Mouse (Mus musculus) splenic B cell, adult 2 months (primary cell): Measurements from ENCODE around the gene Safb2.
A peak's percentile ranks its signal among the peaks of the same experiment; 100 is the strongest.

Experiments
- DNase-seq: peaks from one replicate; pipeline ENCODE4 v3.0.0-alpha.2; 2011; ENCODE audit warnings: low read depth, low spot score
- H3K27me3 ChIP-seq: 2 replicates; pipeline ENCODE4 v1.6.1; 2012; ENCODE audit warnings: mild to moderate bottlenecking, low read length, moderate library complexity, mixed read lengths; ENCODE audit not compliant: control insufficient read depth, poor library complexity, insufficient read depth, severe bottlenecking
- H3K36me3 ChIP-seq: 2 replicates; pipeline ENCODE4 v1.6.1; 2012; ENCODE audit warnings: mild to moderate bottlenecking, low read length, moderate library complexity, mixed read lengths; ENCODE audit not compliant: control insufficient read depth, poor library complexity, insufficient read depth, severe bottlenecking

Safb2 gene

DNA sequence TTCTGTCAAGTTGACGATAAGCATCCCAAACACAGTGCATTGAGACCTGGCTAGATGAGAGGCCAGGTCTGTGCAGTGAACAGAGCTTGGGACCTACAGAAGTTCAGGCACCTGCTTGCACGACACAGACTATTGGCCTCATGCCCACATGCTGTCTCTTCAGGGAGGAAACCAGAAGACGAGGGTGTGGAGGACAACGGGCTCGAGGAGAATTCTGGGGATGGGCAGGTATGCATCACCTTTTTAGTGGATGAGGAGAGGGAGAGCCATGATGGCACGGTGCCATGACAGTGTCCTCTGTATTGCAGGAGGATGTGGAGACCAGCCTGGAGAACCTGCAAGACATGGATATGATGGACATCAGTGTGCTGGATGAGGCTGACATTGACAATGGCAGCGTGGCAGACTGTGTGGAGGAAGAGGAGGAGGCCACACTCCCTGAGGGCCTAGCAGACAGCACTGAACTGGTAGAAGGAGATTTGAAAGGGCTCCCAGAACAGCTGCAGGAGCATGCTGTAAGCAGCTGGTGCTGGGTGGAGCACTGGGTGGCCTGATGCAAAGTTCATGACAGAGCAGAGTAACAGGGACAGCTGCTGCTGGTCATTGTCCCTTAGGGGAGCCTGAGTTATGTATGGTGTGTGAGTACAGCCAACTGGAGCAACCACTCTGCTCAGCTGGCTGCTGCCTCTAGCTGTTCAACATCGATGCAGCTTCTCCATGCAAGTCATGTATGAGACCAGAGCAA lies 9.3 kb upstream of the Safb2 start:
- no peak for DNase-seq
- H3K36me3 ChIP-seq = peaks cover 14% of the 10 kb centered on the region
- H3K27me3 ChIP-seq = no peaks in the 10 kb centered on the region

DNA sequence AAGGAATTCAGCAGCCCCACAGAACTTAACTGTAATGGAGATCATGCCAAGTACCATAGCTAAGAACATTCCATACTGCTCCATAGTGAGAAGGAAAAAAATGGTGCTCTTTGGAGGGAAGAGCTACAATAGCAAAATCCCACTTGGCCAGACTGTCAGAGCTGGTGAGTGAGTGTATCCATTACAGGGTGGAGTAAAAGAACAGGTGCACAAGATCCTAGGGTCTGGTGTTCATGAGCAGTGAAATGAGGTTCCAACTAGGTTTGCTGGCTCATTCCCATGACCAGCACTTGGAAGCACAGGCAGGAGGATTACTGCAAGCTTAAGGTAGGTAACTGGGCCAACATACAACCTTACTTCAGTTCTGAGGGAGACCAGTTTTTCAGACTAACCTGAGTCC lies 8.2 kb upstream of the Safb2 start:
- Histone ChIP-seq H3K36me3 (peaks cover 12% of the 10 kb centered on the region), H3K27me3 (no peaks in the 10 kb centered on the region)
- DNase-seq = no peak

DNA sequence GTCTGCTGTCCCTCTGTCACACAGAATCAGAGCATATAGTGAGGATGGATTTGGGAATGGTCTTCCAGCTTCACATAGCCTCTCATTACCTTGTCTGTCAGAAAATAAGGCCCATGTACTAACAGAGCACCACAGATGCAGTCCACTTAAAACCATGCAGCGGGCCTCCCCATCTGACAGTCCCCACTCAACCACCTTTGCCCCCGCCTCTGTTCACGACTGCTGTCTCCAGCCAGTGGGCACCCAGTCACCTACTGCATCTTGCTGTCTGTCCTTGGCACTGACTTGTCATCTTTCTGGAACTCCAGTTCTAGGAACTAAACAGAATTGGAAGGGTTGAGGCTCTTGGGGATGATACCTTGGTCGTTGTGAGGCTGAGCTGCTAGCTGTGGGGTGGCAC lies 4.5 kb upstream of the Safb2 start:
- Histone ChIP-seq H3K36me3 (peaks cover 10% of the 10 kb centered on the region), H3K27me3 (no peaks in the 10 kb centered on the region)
- DNase-seq = no peak

DNA sequence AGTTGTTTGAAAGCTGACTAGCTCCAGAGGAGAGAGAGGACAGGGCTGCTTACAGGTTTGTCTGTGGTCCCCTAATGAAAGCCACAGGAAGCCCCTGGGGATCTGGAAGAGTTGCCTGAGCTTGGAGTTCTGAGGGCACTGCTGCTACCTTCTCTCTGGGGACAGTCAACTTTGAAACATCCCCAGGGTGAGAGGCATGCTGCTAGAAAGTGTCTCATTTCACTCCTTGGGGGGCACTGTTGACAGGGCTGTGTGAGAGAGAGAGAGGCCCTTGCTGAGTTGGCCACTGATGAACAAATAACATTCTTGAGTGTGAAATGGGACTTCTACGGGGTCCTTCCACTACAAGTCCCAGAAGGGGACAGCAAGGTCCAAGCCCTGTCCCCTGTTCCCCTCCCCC lies 3.4 kb upstream of the Safb2 start:
- no peak for DNase-seq
- H3K36me3 ChIP-seq = peaks cover 8% of the 10 kb centered on the region
- no peaks in the 10 kb centered on the region for H3K27me3 ChIP-seq

DNA sequence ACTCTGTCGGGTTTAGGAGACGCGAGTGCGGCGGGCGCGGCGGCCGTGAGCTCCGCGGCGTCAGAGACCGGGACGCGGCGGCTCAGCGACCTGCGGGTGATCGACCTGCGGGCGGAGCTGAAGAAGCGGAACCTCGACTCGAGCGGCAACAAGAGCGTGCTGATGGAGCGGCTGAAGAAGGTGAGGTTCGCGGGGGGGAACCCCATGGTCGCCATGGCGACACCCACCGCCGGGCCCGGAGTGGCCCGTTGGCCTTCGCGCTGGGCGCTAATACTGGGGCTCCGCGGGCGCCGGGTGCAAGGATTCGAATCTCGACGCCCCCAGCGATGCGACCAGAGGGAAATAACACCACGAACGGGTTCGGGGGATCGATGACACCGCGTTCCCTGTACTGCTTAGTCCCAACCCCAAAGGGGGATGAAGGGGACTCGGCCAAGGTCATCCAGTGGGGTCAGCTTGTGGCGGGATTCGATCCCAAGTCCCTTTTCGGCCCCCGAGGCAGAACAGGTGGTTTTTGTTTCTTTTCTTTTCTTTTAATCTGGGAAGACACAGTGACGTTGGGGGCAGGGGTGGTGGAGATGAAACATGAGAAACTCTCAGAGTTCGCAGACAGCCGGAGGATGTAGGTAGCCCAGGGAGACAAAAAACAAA lies 911 bp upstream of the Safb2 start:
- Histone ChIP-seq H3K36me3 (peaks cover 7% of the 10 kb centered on the region), H3K27me3 (no peaks in the 10 kb centered on the region)
- peak; percentile 80 for DNase-seq

DNA sequence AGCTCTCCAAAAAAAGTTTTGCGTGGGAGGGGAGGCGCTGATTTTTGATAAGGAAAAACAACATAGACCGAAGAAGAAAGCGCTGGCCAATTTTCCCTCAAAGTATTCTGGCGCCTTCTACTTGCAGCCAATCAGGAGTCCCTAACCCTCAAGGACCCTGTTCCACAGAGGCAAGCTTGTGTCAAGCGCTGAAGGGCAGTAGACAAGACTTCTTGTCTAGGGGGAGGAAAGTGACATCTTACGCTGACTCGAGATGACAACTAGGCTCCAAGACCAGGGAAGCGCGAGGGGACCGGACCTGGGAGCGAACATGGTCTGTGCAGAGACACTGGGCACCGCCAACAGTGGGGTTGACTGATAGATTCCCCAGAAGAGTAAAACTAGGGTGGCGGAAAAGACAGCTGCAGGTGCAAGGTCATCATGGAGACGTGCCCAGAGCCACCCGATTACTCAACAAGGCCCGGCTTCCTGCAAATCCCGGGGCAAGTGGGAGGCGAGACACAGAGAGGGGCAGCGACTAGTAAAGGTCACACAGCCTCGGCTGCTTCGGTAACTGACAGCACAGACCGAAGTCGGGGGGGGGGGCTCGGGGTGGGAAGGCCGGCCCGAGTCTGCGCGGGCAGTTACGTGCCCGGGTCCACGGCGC lies 651 bp downstream of the Safb2 start:
- peaks cover 4% of the 10 kb centered on the region for H3K36me3 ChIP-seq
- DNase-seq = no peak

DNA sequence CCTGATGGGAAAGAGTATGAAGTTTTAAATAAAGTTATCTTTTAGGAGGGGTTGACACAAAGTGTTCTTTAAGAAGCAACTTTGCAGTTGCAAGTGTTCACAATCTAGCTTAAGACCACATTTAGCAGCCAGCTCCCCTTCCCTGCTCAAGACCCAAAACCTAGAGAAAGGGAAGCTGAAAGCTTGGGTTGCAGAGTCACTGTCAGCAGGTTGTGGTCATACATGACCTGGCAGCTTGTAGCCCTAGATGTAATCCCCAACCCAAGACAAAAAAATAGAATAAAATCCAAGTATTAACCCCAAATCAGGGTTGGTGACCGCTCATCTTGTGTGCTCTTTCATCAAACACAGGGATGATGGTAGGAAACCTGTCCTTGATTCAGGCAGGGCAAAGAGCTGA lies 1.3 kb downstream of the Safb2 start:
- no peaks in the 10 kb centered on the region for H3K27me3 ChIP-seq
- DNase-seq = peak; percentile 27

More for the DNA sequence above, 651 bp downstream of the Safb2 start:
- H3K27me3 ChIP-seq = no peaks in the 10 kb centered on the region

DNA sequence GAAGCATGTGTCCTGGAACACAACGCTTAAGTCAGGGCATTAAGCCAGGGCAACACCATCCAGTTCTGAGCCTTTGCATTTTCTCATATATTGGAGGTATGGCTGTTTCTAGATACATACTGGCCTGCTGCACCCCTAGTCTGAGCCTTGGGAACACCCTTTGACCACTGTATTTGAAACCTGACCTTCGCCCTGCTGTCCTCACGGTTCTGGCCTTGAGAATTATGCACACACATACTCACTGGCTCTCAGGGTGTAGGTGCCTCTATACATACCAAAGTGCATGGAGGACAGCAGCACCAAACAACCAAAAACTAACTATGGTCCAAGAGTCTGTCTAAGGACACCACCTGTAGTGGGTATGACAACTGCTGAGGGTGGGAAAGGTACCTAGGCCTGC lies 11.4 kb downstream of the Safb2 start:
- peaks cover 13% of the 10 kb centered on the region for H3K36me3 ChIP-seq
- no peak for DNase-seq
- H3K27me3 ChIP-seq = no peaks in the 10 kb centered on the region

More for the DNA sequence above, 1.3 kb downstream of the Safb2 start:
- peaks cover 7% of the 10 kb centered on the region for H3K36me3 ChIP-seq

DNA sequence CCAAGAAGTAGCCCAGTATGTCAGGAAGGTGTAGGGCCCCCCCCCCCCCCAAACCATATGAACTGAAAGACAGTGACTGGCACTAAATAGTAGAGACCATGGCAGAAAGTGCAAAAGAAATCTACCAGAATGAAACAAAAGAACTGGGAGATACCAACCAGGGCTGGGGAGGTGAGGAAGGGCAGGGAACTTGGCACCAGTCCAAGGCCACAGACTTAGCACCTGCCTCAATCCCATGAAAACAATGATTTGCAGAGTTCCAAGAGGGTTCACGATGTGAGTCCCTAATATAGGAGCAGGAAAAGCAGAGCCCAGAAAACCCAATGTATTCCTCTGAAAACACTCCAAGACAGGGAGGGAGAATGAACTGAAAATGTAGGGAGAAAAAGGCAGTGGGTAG lies 12.2 kb downstream of the Safb2 start:
- Histone ChIP-seq H3K36me3 (peaks cover 8% of the 10 kb centered on the region), H3K27me3 (no peaks in the 10 kb centered on the region)
- DNase-seq = no peak

DNA sequence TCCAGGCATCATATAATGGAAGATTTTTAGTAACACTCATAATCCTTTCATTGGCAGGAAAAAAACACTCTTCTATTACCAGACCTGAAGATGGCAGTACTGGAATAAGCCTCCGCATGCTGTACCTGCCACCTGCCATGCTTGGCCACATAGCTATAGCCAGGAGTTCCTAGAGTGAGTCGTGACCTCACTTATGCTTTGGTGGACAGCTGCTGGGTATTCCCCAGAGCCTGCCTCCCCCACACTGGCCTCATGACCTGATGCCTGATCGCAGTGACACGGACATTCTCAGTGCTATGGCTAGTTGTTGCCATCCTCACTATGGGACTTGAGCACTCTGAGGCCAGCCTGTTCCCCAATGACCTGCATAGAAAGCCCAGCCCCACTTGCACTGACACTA lies 14.1 kb downstream of the Safb2 start:
- no peak for DNase-seq
- peaks cover 17% of the 10 kb centered on the region for H3K36me3 ChIP-seq
- no peaks in the 10 kb centered on the region for H3K27me3 ChIP-seq

DNA sequence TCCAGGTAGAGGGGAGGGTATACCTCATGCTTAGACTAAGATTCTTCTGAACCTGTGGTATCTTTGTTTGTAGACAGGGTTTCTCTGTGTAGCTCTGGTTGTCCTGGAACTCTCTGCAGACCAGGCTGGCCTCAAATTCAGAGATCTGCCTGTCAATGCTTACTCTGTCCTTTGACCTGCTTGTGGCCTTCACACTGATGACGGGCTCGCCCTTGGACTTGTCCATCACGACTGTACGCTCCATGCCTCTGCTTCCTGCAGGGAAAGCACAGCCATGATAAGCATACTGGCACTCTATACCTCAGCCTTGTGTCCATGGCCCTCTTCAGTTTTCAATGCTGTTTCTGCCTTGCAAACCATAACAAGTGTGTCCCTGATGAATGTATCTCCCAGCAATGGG lies 17.0 kb downstream of the Safb2 start:
- no peaks in the 10 kb centered on the region for H3K27me3 ChIP-seq
- DNase-seq = no peak
- peaks cover 21% of the 10 kb centered on the region for H3K36me3 ChIP-seq

DNA sequence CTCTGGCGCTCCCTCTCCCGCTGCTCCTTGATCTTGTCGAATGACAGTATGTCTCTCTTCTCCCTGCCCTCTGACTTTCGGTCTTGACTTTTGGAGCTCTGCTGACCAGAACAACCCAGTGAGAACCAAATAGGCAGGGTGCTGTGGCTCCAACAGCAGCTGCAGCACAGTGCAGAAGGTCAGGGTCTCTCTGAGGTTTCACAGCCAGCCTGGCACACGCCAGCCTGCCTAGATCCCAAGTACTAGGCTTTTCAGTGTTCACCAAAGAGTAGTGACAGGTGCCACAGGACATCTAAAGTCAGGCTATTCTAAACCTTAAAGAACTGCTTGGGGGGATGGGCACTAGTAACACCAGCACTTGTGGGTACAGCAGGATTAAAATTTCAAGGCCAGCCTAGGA lies 17.5 kb downstream of the Safb2 start:
- H3K36me3 ChIP-seq = peaks cover 22% of the 10 kb centered on the region
- DNase-seq = no peak
- no peaks in the 10 kb centered on the region for H3K27me3 ChIP-seq

DNA sequence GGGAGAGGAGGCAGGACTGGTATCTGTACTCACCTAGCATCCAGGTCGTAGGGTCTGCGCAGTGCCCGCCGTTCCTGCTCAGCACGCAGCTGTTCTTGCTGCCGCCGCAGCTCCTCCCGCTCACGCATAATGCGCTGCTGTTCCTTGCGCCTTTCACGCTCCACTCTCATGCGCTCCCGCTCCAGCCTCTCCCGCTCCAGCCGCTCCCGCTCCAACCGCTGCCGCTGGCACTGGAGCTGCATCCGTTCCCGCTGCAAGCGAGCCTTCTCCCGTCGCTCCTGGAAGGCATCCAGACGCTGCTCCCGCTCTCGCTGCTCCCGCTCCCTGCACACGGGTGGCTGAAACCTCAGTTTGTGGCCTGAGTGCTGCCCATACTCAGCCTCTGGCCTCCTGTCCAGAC lies 18.1 kb downstream of the Safb2 start:
- Histone ChIP-seq H3K27me3 (no peaks in the 10 kb centered on the region), H3K36me3 (peaks cover 22% of the 10 kb centered on the region)
- no peak for DNase-seq

DNA sequence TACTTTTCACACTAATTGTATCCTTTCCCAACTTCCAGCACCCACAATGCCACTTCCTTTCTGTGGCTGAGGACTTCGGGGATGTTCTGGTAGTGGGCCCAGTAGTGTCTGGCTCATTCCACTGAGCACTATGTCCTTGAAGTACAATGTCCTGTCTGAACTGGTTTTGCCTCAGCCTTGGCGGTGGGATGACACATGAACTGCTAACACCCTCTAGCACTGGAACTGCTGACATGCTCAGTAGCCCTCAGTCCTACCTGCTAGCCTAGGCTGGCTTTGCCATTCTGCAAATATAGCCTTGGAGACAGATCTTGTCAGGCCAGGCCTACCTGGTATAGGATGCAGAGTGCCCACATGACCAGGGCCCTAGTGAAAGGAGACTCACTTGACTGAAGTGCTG lies 22.5 kb downstream of the Safb2 start:
- DNase-seq = no peak
- no peaks in the 10 kb centered on the region for H3K27me3 ChIP-seq

DNA sequence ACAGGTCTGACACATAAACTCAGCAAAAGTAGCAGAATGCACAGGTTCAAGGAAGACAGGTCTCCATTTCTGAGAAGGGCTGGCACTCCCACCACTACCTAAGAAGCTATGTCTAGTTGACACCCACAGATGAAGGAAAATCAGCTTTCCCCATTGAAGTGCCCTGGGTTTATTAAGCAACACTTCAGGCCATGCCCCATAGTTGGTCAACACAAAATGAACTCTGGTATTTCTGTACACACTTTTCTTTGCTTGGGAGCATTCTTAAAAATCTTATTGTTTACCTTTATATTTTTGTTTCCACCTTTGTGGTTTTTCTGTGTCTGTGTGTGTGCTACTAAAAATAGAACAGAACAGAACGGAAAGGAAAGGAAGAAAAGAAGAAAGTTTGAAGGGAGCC lies 24.3 kb downstream of the Safb2 start:
- peaks cover 9% of the 10 kb centered on the region; the same call in 1 of the 2 replicates for H3K36me3 ChIP-seq
- no peaks in the 10 kb centered on the region for H3K27me3 ChIP-seq
- DNase-seq = no peak

More for the DNA sequence above, 22.5 kb downstream of the Safb2 start:
- peaks cover 17% of the 10 kb centered on the region for H3K36me3 ChIP-seq
